Mouse (Mus musculus) cerebral cortex, adult 2 months (tissue): ENCODE results near the gene Enah.

ENCODE experiments used
- WGBS: fragments of 180-500 bp; shearing (Covaris S2); methylation state at CpG from one replicate; pipeline ENCODE4 v1.1.7; 2018; 5-methylcytosine and 5-hydroxymethylcytosine counted together

Gene Enah

GRCm38 (mm10) chr1:181873086-181873920 lies 146.5 kb downstream of the Enah start:
- WGBS: 80% methylated on average over 9 of the region's 9 CpGs

- WGBS: 86% methylated on average over 3 of the region's 3 CpGs
Observed at GRCm38 (mm10) chr1:181872639-181873038, 147.2 kb downstream of the Enah start.

GRCm38 (mm10) chr1:181866429-181867280 lies 153.1 kb downstream of the Enah start:
- 89% methylated on average over 6 of the region's 6 CpGs for WGBS

GRCm38 (mm10) chr1:181865863-181866216 lies 153.9 kb downstream of the Enah start:
- 89% methylated on average over 5 of the region's 5 CpGs for WGBS

GRCm38 (mm10) chr1:181864971-181865862 lies 154.6 kb downstream of the Enah start:
- WGBS: 90% methylated on average over 11 of the region's 11 CpGs

- WGBS: 63% methylated on average over 8 of the region's 8 CpGs
Observed at GRCm38 (mm10) chr1:181863431-181863830, 156.4 kb downstream of the Enah start.

GRCm38 (mm10) chr1:181862676-181863374 lies 157.0 kb downstream of the Enah start:
- 78% methylated on average over 16 of the region's 16 CpGs for WGBS

GRCm38 (mm10) chr1:181861181-181861902 lies 158.4 kb downstream of the Enah start:
- WGBS: 80% methylated on average over 2 of the region's 2 CpGs

- 58% methylated on average over 5 of the region's 5 CpGs for WGBS
Observed at GRCm38 (mm10) chr1:181860659-181861058, 159.1 kb downstream of the Enah start.

- WGBS: 89% methylated on average over 2 of the region's 2 CpGs
Observed at GRCm38 (mm10) chr1:181856329-181856728, 163.5 kb downstream of the Enah start.

GRCm38 (mm10) chr1:181854829-181855228 lies 165.0 kb downstream of the Enah start:
- whole genome bisulfite sequencing: 98% methylated on average over 2 of the region's 2 CpGs

GRCm38 (mm10) chr1:181853081-181853736 lies 166.6 kb downstream of the Enah start:
- 19% methylated on average over 21 of the region's 21 CpGs for WGBS

- 50% methylated on average over 13 of the region's 13 CpGs for WGBS
Observed at GRCm38 (mm10) chr1:181852466-181852865, 167.3 kb downstream of the Enah start.

- 58% methylated on average over 12 of the region's 12 CpGs for WGBS
Observed at GRCm38 (mm10) chr1:181851521-181852310, 168.1 kb downstream of the Enah start.

- WGBS: 84% methylated on average over 4 of the region's 4 CpGs
Observed at GRCm38 (mm10) chr1:181850441-181850840, 169.3 kb downstream of the Enah start.

GRCm38 (mm10) chr1:181848210-181848609 lies 171.6 kb downstream of the Enah start:
- 97% methylated on average over 1 of the region's 1 CpGs for WGBS

- 94% methylated on average over 3 of the region's 3 CpGs for WGBS
Observed at GRCm38 (mm10) chr1:181847396-181847795, 172.4 kb downstream of the Enah start.
